Mouse (Mus musculus): ENCODE measurements around the gene 4933409G03Rik. TPM values are rescaled to one million over a fixed set of nuclear protein-coding genes. Genes with fewer than 3 reads are reported as not detected.
"Not testable (repeated sequence)": the region's sequence is repeated elsewhere in the genome, so short reads cannot be mapped to it uniquely, and the experiment has no call there.

4933409G03Rik gene
- not detected in 2 replicates for polyA plus RNA-seq (2014; fragmentation: Nextera tagmentation; extraction: Ambion mirVana)

GRCm38 (mm10) chr2:68582113-68582512, at the start of gene 4933409G03Rik:
Gene 4933409G03Rik (plus strand): TSS chr2:68582413.
- no peaks in the 10 kb centered on the region for H3K36me3 ChIP-seq (ENCODE audit: control insufficient read depth, insufficient read depth, low read length)
- H3K4me2 ChIP-seq (ENCODE audit: low read depth) = no peak within 1 kb of the TSS
- no peak within 1 kb of the TSS for H3K27ac ChIP-seq (ENCODE audit: low read depth, low read length)
- DNase-seq (ENCODE audit: low spot score) = no peak
- WGBS = 86% methylated on average over 5 of the region's 5 CpGs
- no peak within 1 kb of the TSS for H3K4me3 ChIP-seq (ENCODE audit: low read depth, low read length)
- no peak for ATAC-seq (ENCODE audit: insufficient read depth, low FRiP score, low TSS enrichment)
- H3K9me3 ChIP-seq (ENCODE audit: control insufficient read depth, low read length) = no peaks in the 10 kb centered on the region
- H3K4me1 ChIP-seq (ENCODE audit: control insufficient read depth, insufficient read depth, low read length) = no peaks in the 10 kb centered on the region
- no peak within 1 kb of the TSS for H3K9ac ChIP-seq (ENCODE audit: low read length)
- H3K27me3 ChIP-seq (ENCODE audit: control insufficient read depth, insufficient read depth, low read length) = no peaks in the 10 kb centered on the region

- no peak for ATAC-seq (ENCODE audit: insufficient read depth, low FRiP score, low TSS enrichment)
- H3K4me3 ChIP-seq (ENCODE audit: low read depth, low read length) = no peak overlapping the region
- no peaks in the 10 kb centered on the region for H3K27me3 ChIP-seq (ENCODE audit: control insufficient read depth, insufficient read depth, low read length)
- no peak overlapping the region for H3K9ac ChIP-seq (ENCODE audit: low read length)
- DNase-seq (ENCODE audit: low spot score) = no peak
- H3K27ac ChIP-seq (ENCODE audit: low read depth, low read length) = no peak overlapping the region
- H3K4me1 ChIP-seq (ENCODE audit: control insufficient read depth, insufficient read depth, low read length) = no peaks in the 10 kb centered on the region
- H3K4me2 ChIP-seq (ENCODE audit: low read depth) = no peak overlapping the region
- H3K36me3 ChIP-seq (ENCODE audit: control insufficient read depth, insufficient read depth, low read length) = no peaks in the 10 kb centered on the region
- WGBS = 62% methylated on average over 2 of the region's 2 CpGs
- H3K9me3 ChIP-seq (ENCODE audit: control insufficient read depth, low read length) = no peaks in the 10 kb centered on the region
Measured at GRCm38 (mm10) chr2:68544190-68544589, 38.0 kb upstream of the 4933409G03Rik start.

- no peak for DNase-seq (ENCODE audit: low spot score)
- ATAC-seq (ENCODE audit: insufficient read depth, low FRiP score, low TSS enrichment) = no peak
- no peak overlapping the region for H3K4me2 ChIP-seq (ENCODE audit: low read depth)
Measured at GRCm38 (mm10) chr2:68560821-68561220, 21.4 kb upstream of the 4933409G03Rik start.

GRCm38 (mm10) chr2:68563331-68563730, 18.9 kb upstream of the 4933409G03Rik start:
- peak; percentile 41 for DNase-seq (ENCODE audit: low spot score)

More at GRCm38 (mm10) chr2:68560821-68561220, 21.4 kb upstream of the 4933409G03Rik start:
- no peaks in the 10 kb centered on the region for H3K27me3 ChIP-seq (ENCODE audit: control insufficient read depth, insufficient read depth, low read length)
- H3K9ac ChIP-seq (ENCODE audit: low read length) = no peak overlapping the region
- WGBS = 71% methylated on average over 4 of the region's 4 CpGs
- H3K9me3 ChIP-seq (ENCODE audit: control insufficient read depth, low read length) = no peaks in the 10 kb centered on the region
- H3K4me3 ChIP-seq (ENCODE audit: low read depth, low read length) = no peak overlapping the region
- H3K27ac ChIP-seq (ENCODE audit: low read depth, low read length) = no peak overlapping the region
- no peaks in the 10 kb centered on the region for H3K36me3 ChIP-seq (ENCODE audit: control insufficient read depth, insufficient read depth, low read length)
- H3K4me1 ChIP-seq (ENCODE audit: control insufficient read depth, insufficient read depth, low read length) = no peaks in the 10 kb centered on the region

GRCm38 (mm10) chr2:68568361-68568760, 13.9 kb upstream of the 4933409G03Rik start:
- no peak for DNase-seq (ENCODE audit: low spot score)
- WGBS = 90% methylated on average over 15 of the region's 15 CpGs
- Histone ChIP-seq H3K27ac (ENCODE audit: low read depth, low read length) (no peak overlapping the region), H3K4me2 (ENCODE audit: low read depth) (no peak overlapping the region), H3K9me3 (ENCODE audit: control insufficient read depth, low read length) (no peaks in the 10 kb centered on the region), H3K9ac (ENCODE audit: low read length) (no peak overlapping the region), H3K27me3 (ENCODE audit: control insufficient read depth, insufficient read depth, low read length) (no peaks in the 10 kb centered on the region), H3K36me3 (ENCODE audit: control insufficient read depth, insufficient read depth, low read length) (no peaks in the 10 kb centered on the region), H3K4me1 (ENCODE audit: control insufficient read depth, insufficient read depth, low read length) (no peaks in the 10 kb centered on the region), H3K4me3 (ENCODE audit: low read depth, low read length) (no peak overlapping the region)
- ATAC-seq (ENCODE audit: insufficient read depth, low FRiP score, low TSS enrichment) = no peak

More at GRCm38 (mm10) chr2:68563331-68563730, 18.9 kb upstream of the 4933409G03Rik start:
- no peak overlapping the region for H3K4me3 ChIP-seq (ENCODE audit: low read depth, low read length)
- no peak overlapping the region for H3K27ac ChIP-seq (ENCODE audit: low read depth, low read length)
- no peaks in the 10 kb centered on the region for H3K36me3 ChIP-seq (ENCODE audit: control insufficient read depth, insufficient read depth, low read length)
- no peak overlapping the region for H3K9ac ChIP-seq (ENCODE audit: low read length)
- no peak overlapping the region for H3K4me2 ChIP-seq (ENCODE audit: low read depth)
- ATAC-seq (ENCODE audit: insufficient read depth, low FRiP score, low TSS enrichment) = peak; percentile 45; the same call in 1 of the 2 replicates
- H3K4me1 ChIP-seq (ENCODE audit: control insufficient read depth, insufficient read depth, low read length) = no peaks in the 10 kb centered on the region
- no peaks in the 10 kb centered on the region for H3K27me3 ChIP-seq (ENCODE audit: control insufficient read depth, insufficient read depth, low read length)
- H3K9me3 ChIP-seq (ENCODE audit: control insufficient read depth, low read length) = no peaks in the 10 kb centered on the region
- 19% methylated on average over 3 of the region's 3 CpGs for WGBS

- no peaks in the 10 kb centered on the region for H3K9me3 ChIP-seq (ENCODE audit: control insufficient read depth, low read length)
- no peaks in the 10 kb centered on the region for H3K36me3 ChIP-seq (ENCODE audit: control insufficient read depth, insufficient read depth, low read length)
- no peak overlapping the region for H3K4me3 ChIP-seq (ENCODE audit: low read depth, low read length)
- no peak overlapping the region for H3K27ac ChIP-seq (ENCODE audit: low read depth, low read length)
- H3K4me1 ChIP-seq (ENCODE audit: control insufficient read depth, insufficient read depth, low read length) = no peaks in the 10 kb centered on the region
- no peak overlapping the region for H3K4me2 ChIP-seq (ENCODE audit: low read depth)
- no peak overlapping the region for H3K9ac ChIP-seq (ENCODE audit: low read length)
- WGBS = 33% methylated on average over 4 of the region's 4 CpGs
- H3K27me3 ChIP-seq (ENCODE audit: control insufficient read depth, insufficient read depth, low read length) = no peaks in the 10 kb centered on the region
- no peak for ATAC-seq (ENCODE audit: insufficient read depth, low FRiP score, low TSS enrichment)
- DNase-seq (ENCODE audit: low spot score) = peak; percentile 35
Measured at GRCm38 (mm10) chr2:68572340-68572739, 9.9 kb upstream of the 4933409G03Rik start.

- ATAC-seq (ENCODE audit: insufficient read depth, low FRiP score, low TSS enrichment) = no peak
- H3K4me2 ChIP-seq (ENCODE audit: low read depth) = no peak overlapping the region
- no peaks in the 10 kb centered on the region for H3K4me1 ChIP-seq (ENCODE audit: control insufficient read depth, insufficient read depth, low read length)
- no peak overlapping the region for H3K9ac ChIP-seq (ENCODE audit: low read length)
- H3K27ac ChIP-seq (ENCODE audit: low read depth, low read length) = no peak overlapping the region
- no peaks in the 10 kb centered on the region for H3K9me3 ChIP-seq (ENCODE audit: control insufficient read depth, low read length)
- no peaks in the 10 kb centered on the region for H3K27me3 ChIP-seq (ENCODE audit: control insufficient read depth, insufficient read depth, low read length)
- WGBS = 41% methylated on average over 3 of the region's 3 CpGs
- no peak overlapping the region for H3K4me3 ChIP-seq (ENCODE audit: low read depth, low read length)
- no peak for DNase-seq (ENCODE audit: low spot score)
- H3K36me3 ChIP-seq (ENCODE audit: control insufficient read depth, insufficient read depth, low read length) = no peaks in the 10 kb centered on the region
Measured at GRCm38 (mm10) chr2:68592765-68593164, 10.6 kb downstream of the 4933409G03Rik start.

- H3K4me1 ChIP-seq (ENCODE audit: control insufficient read depth, insufficient read depth, low read length); H3K9me3 ChIP-seq (ENCODE audit: control insufficient read depth, low read length); H3K36me3 ChIP-seq (ENCODE audit: control insufficient read depth, insufficient read depth, low read length); H3K4me3 ChIP-seq (ENCODE audit: low read depth, low read length); H3K27ac ChIP-seq (ENCODE audit: low read depth, low read length); DNase-seq (ENCODE audit: low spot score); H3K4me2 ChIP-seq (ENCODE audit: low read depth); H3K27me3 ChIP-seq (ENCODE audit: control insufficient read depth, insufficient read depth, low read length); ATAC-seq (ENCODE audit: insufficient read depth, low FRiP score, low TSS enrichment); H3K9ac ChIP-seq (ENCODE audit: low read length): not testable (repeated sequence)
- 91% methylated on average over 1 of the region's 5 CpGs for WGBS
Measured at GRCm38 (mm10) chr2:68656186-68656585, 74.0 kb downstream of the 4933409G03Rik start, which contains the start of gene 4932414N04Rik. Gene 4932414N04Rik (plus strand): TSS chr2:68656486.

All from neural tube, embryonic 11.5 days (tissue).